Mouse (Mus musculus): ENCODE measurements around the gene Midn. TPM values are rescaled to one million over a fixed set of nuclear protein-coding genes. Genes with fewer than 3 reads are reported as not detected.

Gene Midn
- polyA plus RNA-seq, 1 experiment from 2014 or later = 3.0 TPM

GRCm38 (mm10) chr10:80174705-80175104, 26.6 kb downstream of the Midn start:
- H3K4me3 ChIP-seq (ENCODE audit: low read depth, low read length) = no peak overlapping the region
- no peak overlapping the region for H3K9ac ChIP-seq (replicated peaks)
- H3K27me3 ChIP-seq (ENCODE audit: insufficient read depth, low read length) = peaks cover 16% of the 10 kb centered on the region
- DNase-seq (peak; percentile 73), ATAC-seq (no peak)
- 42% methylated on average over 2 of the region's 2 CpGs for WGBS (ENCODE audit: insufficient replicate concordance)
- no peak for TF ChIP-seq EP300 (IDR thresholded peaks at IDR 0.05; ENCODE audit: low read depth)
- peak; percentile 67 for TF ChIP-seq CTCF (IDR thresholded peaks at IDR 0.05; ENCODE audit: low read depth)
- H3K9me3 ChIP-seq (ENCODE audit: low read length) = no peaks in the 10 kb centered on the region
- no peak overlapping the region for H3K27ac ChIP-seq (ENCODE audit: low read depth)
- no peak overlapping the region for H3K4me2 ChIP-seq (ENCODE audit: low read depth, low read length)
- peaks cover 22% of the 10 kb centered on the region for H3K4me1 ChIP-seq (ENCODE audit: insufficient read depth)
- peaks cover 24% of the 10 kb centered on the region for H3K36me3 ChIP-seq (replicated peaks; ENCODE audit: insufficient read depth, low read length)

- Histone ChIP-seq H3K27me3 (ENCODE audit: insufficient read depth, low read length) (peaks cover 26% of the 10 kb centered on the region), H3K27ac (ENCODE audit: low read depth) (no peak overlapping the region), H3K4me2 (ENCODE audit: low read depth, low read length) (no peak overlapping the region), H3K36me3 (replicated peaks; ENCODE audit: insufficient read depth, low read length) (peaks cover 14% of the 10 kb centered on the region), H3K9me3 (ENCODE audit: low read length) (no peaks in the 10 kb centered on the region), H3K4me1 (ENCODE audit: insufficient read depth) (peaks cover 17% of the 10 kb centered on the region), H3K4me3 (ENCODE audit: low read depth, low read length) (no peak overlapping the region), H3K9ac (replicated peaks) (no peak overlapping the region)
- peak; percentile 66 for DNase-seq
- ATAC-seq = no peak
- WGBS (ENCODE audit: insufficient replicate concordance) = 30% methylated on average over 4 of the region's 4 CpGs
- no peak for TF ChIP-seq EP300 (IDR thresholded peaks at IDR 0.05; ENCODE audit: low read depth)
- TF ChIP-seq CTCF (IDR thresholded peaks at IDR 0.05; ENCODE audit: low read depth) = peak; percentile 77
Observed at GRCm38 (mm10) chr10:80175536-80176269, 27.6 kb downstream of the Midn start.

GRCm38 (mm10) chr10:80176270-80176834, 28.3 kb downstream of the Midn start:
- WGBS (ENCODE audit: insufficient replicate concordance) = 76% methylated on average over 5 of the region's 5 CpGs
- Histone ChIP-seq H3K27ac (ENCODE audit: low read depth) (no peak overlapping the region), H3K4me1 (ENCODE audit: insufficient read depth) (peaks cover 17% of the 10 kb centered on the region), H3K36me3 (replicated peaks; ENCODE audit: insufficient read depth, low read length) (peaks cover 9% of the 10 kb centered on the region; the same call in 1 of the 2 replicates), H3K9ac (replicated peaks) (no peak overlapping the region), H3K4me2 (ENCODE audit: low read depth, low read length) (no peak overlapping the region), H3K27me3 (ENCODE audit: insufficient read depth, low read length) (peaks cover 31% of the 10 kb centered on the region), H3K9me3 (ENCODE audit: low read length) (no peaks in the 10 kb centered on the region), H3K4me3 (ENCODE audit: low read depth, low read length) (no peak overlapping the region)
- ATAC-seq (no peak), DNase-seq (no peak)
- TF ChIP-seq CTCF (IDR thresholded peaks at IDR 0.05; ENCODE audit: low read depth) = no peak

GRCm38 (mm10) chr10:80177441-80178279, 29.6 kb downstream of the Midn start:
- TF ChIP-seq EP300 (IDR thresholded peaks at IDR 0.05; ENCODE audit: low read depth) = no peak
- no peak for TF ChIP-seq CTCF (IDR thresholded peaks at IDR 0.05; ENCODE audit: low read depth)
- peaks cover 39% of the 10 kb centered on the region for H3K27me3 ChIP-seq (ENCODE audit: insufficient read depth, low read length)
- H3K9ac ChIP-seq (replicated peaks) = no peak overlapping the region
- H3K4me2 ChIP-seq (ENCODE audit: low read depth, low read length) = no peak overlapping the region
- no peaks in the 10 kb centered on the region for H3K36me3 ChIP-seq (replicated peaks; ENCODE audit: insufficient read depth, low read length)
- H3K4me3 ChIP-seq (ENCODE audit: low read depth, low read length) = no peak overlapping the region
- ATAC-seq (no peak), DNase-seq (no peak)
- H3K27ac ChIP-seq (ENCODE audit: low read depth) = no peak overlapping the region
- WGBS (ENCODE audit: insufficient replicate concordance) = 76% methylated on average over 7 of the region's 7 CpGs
- H3K9me3 ChIP-seq (ENCODE audit: low read length) = no peaks in the 10 kb centered on the region
- peaks cover 9% of the 10 kb centered on the region; the same call in 1 of the 2 replicates for H3K4me1 ChIP-seq (ENCODE audit: insufficient read depth)

- H3K4me2 ChIP-seq (ENCODE audit: low read depth, low read length) = peak within 1 kb of the TSS; percentile 66
- DNase-seq = no peak
- 0 out of 2 replicates have a peak, but pooled peaks have one; percentile 5 for ATAC-seq
- TF ChIP-seq EP300 (IDR thresholded peaks at IDR 0.05; ENCODE audit: low read depth) = no peak
- no peak for TF ChIP-seq CTCF (IDR thresholded peaks at IDR 0.05; ENCODE audit: low read depth)
- peak within 1 kb of the TSS; percentile 44; the same call in 1 of the 2 replicates for H3K9ac ChIP-seq (replicated peaks)
- WGBS (ENCODE audit: insufficient replicate concordance) = 6% methylated on average over 44 of the region's 106 CpGs
- peaks cover 3% of the 10 kb centered on the region; the same call in 1 of the 2 replicates for H3K4me1 ChIP-seq (ENCODE audit: insufficient read depth)
- H3K27me3 ChIP-seq (ENCODE audit: insufficient read depth, low read length) = peaks cover 39% of the 10 kb centered on the region
- H3K27ac ChIP-seq (ENCODE audit: low read depth) = no peak within 1 kb of the TSS
- H3K36me3 ChIP-seq (replicated peaks; ENCODE audit: insufficient read depth, low read length) = no peaks in the 10 kb centered on the region
- peak within 1 kb of the TSS; percentile 46 for H3K4me3 ChIP-seq (ENCODE audit: low read depth, low read length)
- no peaks in the 10 kb centered on the region for H3K9me3 ChIP-seq (ENCODE audit: low read length)
Observed at GRCm38 (mm10) chr10:80179068-80180051, 31.3 kb downstream of the Midn start, which contains the start of gene Efna2. TSS of gene Efna2 (plus strand) at chr10:80179482.
